Mouse (Mus musculus) limb, embryonic 10.5 days (tissue): ENCODE measurements around the gene Acot12. TPM values are rescaled to one million over a fixed set of nuclear protein-coding genes. Genes with fewer than 3 reads are reported as not detected.
A peak's percentile ranks its signal among the peaks of the same experiment; 100 is the strongest.
"Not testable (repeated sequence)": the region's sequence is repeated elsewhere in the genome, so short reads cannot be mapped to it uniquely, and the experiment has no call there.

ENCODE experiments used
- DNase-seq: peaks from one replicate; pipeline ENCODE4 v3.0.0-alpha.2; 2017; ENCODE audit warnings: low spot score
- H3K27ac ChIP-seq: fragments of 300-500 bp; sonication (generic); 2 replicates; pipeline ENCODE4 v1.5.1; 2016; ENCODE audit warnings: mild to moderate bottlenecking
- H3K27me3 ChIP-seq: fragments of 300-500 bp; sonication (generic); 2 replicates; pipeline ENCODE4 v1.6.1; 2016; ENCODE audit warnings: low read depth, mild to moderate bottlenecking; ENCODE audit not compliant: poor library complexity, severe bottlenecking
- H3K36me3 ChIP-seq: fragments of 300-500 bp; sonication (generic); 2 replicates; pipeline ENCODE4 v1.6.1; 2016; ENCODE audit warnings: mild to moderate bottlenecking, moderate library complexity
- H3K4me1 ChIP-seq: fragments of 300-500 bp; sonication (generic); 2 replicates; pipeline ENCODE4 v1.6.1; 2016
- H3K4me3 ChIP-seq: fragments of 300-500 bp; sonication (generic); 2 replicates; pipeline ENCODE4 v1.5.1; 2016; ENCODE audit warnings: mild to moderate bottlenecking, moderate library complexity
- H3K9me3 ChIP-seq: fragments of 300-500 bp; sonication (generic); replicated peaks from 2 replicates; pipeline ENCODE4 v1.6.1; 2016; ENCODE audit warnings: mild to moderate bottlenecking
- WGBS: fragments of 180-500 bp; shearing (Covaris S2); methylation state at CpG from one replicate; pipeline ENCODE4 v1.1.7; 2016; 5-methylcytosine and 5-hydroxymethylcytosine counted together
- polyA plus RNA-seq: library from polyadenylated mRNA; unstranded; fragments of >200 nt; fragmentation: Nextera tagmentation; extraction: Ambion mirVana; gene quantifications from 2 replicates; pipeline ENCODE4 v1.2.1, GENCODE M21; 2016

Gene Acot12
- polyA plus RNA-seq, 1 experiment from 2014 or later, result not detected

GRCm38 (mm10) chr13:91740851-91741250 is 461 bp upstream of the Acot12 start:
- H3K9me3 ChIP-seq, result no peaks in the 10 kb centered on the region
- peak overlapping the region; percentile 59 for H3K4me3 ChIP-seq
- no peaks in the 10 kb centered on the region for H3K36me3 ChIP-seq
- H3K27me3 ChIP-seq, result peaks cover 29% of the 10 kb centered on the region
- 73% methylated on average over 6 of the region's 6 CpGs for whole genome bisulfite sequencing
- H3K27ac ChIP-seq, result no peak overlapping the region
- peaks cover 7% of the 10 kb centered on the region for H3K4me1 ChIP-seq
- DNase-seq, result no peak

GRCm38 (mm10) chr13:91743180-91743579 is 1.9 kb downstream of the Acot12 start:
- no peak for DNase-seq
- Histone ChIP-seq H3K4me1 (peaks cover 7% of the 10 kb centered on the region), H3K9me3 (no peaks in the 10 kb centered on the region), H3K27ac (no peak overlapping the region), H3K27me3 (peaks cover 29% of the 10 kb centered on the region), H3K36me3 (no peaks in the 10 kb centered on the region), H3K4me3 (no peak overlapping the region)
- 91% methylated on average over 3 of the region's 3 CpGs for WGBS

- peaks cover 15% of the 10 kb centered on the region for H3K27me3 ChIP-seq
- no peak overlapping the region for H3K4me3 ChIP-seq
- DNase-seq, result no peak
- H3K9me3 ChIP-seq, result no peaks in the 10 kb centered on the region
- WGBS, result 88% methylated on average over 5 of the region's 5 CpGs
- H3K27ac ChIP-seq, result no peak overlapping the region
- H3K36me3 ChIP-seq, result no peaks in the 10 kb centered on the region
- H3K4me1 ChIP-seq, result peaks cover 2% of the 10 kb centered on the region
Measured at GRCm38 (mm10) chr13:91746470-91746869, 5.2 kb downstream of the Acot12 start.

GRCm38 (mm10) chr13:91748401-91748800 is 7.1 kb downstream of the Acot12 start:
- Histone ChIP-seq H3K27ac (no peak overlapping the region), H3K4me3 (no peak overlapping the region), H3K4me1 (no peaks in the 10 kb centered on the region), H3K27me3 (no peaks in the 10 kb centered on the region), H3K36me3 (no peaks in the 10 kb centered on the region), H3K9me3 (no peaks in the 10 kb centered on the region)
- 89% methylated on average over 2 of the region's 2 CpGs for WGBS
- DNase-seq, result no peak

- no peak for DNase-seq
- Histone ChIP-seq H3K27me3 (no peaks in the 10 kb centered on the region), H3K4me3 (no peak overlapping the region), H3K4me1 (no peaks in the 10 kb centered on the region), H3K9me3 (no peaks in the 10 kb centered on the region), H3K27ac (no peak overlapping the region), H3K36me3 (no peaks in the 10 kb centered on the region)
- 90% methylated on average over 4 of the region's 4 CpGs for WGBS
Measured at GRCm38 (mm10) chr13:91749981-91750380, 8.7 kb downstream of the Acot12 start.

GRCm38 (mm10) chr13:91753724-91754123 is 12.4 kb downstream of the Acot12 start:
- Histone ChIP-seq H3K9me3 (no peaks in the 10 kb centered on the region), H3K36me3 (no peaks in the 10 kb centered on the region), H3K27me3 (no peaks in the 10 kb centered on the region), H3K4me3 (no peak overlapping the region), H3K4me1 (no peaks in the 10 kb centered on the region), H3K27ac (no peak overlapping the region)
- WGBS, result 69% methylated on average over 4 of the region's 4 CpGs
- no peak for DNase-seq

- Histone ChIP-seq H3K4me3 (no peak overlapping the region), H3K9me3 (no peaks in the 10 kb centered on the region), H3K27me3 (no peaks in the 10 kb centered on the region), H3K27ac (no peak overlapping the region), H3K4me1 (no peaks in the 10 kb centered on the region), H3K36me3 (no peaks in the 10 kb centered on the region)
- no peak for DNase-seq
Measured at GRCm38 (mm10) chr13:91754762-91755161, 13.4 kb downstream of the Acot12 start.

GRCm38 (mm10) chr13:91756230-91756629 is 14.9 kb downstream of the Acot12 start:
- Histone ChIP-seq H3K27ac (no peak overlapping the region), H3K36me3 (no peaks in the 10 kb centered on the region), H3K4me1 (no peaks in the 10 kb centered on the region), H3K27me3 (no peaks in the 10 kb centered on the region), H3K4me3 (no peak overlapping the region), H3K9me3 (no peaks in the 10 kb centered on the region)
- DNase-seq, result no peak
- 98% methylated on average over 4 of the region's 4 CpGs for WGBS

- Histone ChIP-seq H3K27me3 (no peaks in the 10 kb centered on the region), H3K4me1 (no peaks in the 10 kb centered on the region), H3K36me3 (no peaks in the 10 kb centered on the region), H3K9me3 (no peaks in the 10 kb centered on the region), H3K27ac (no peak overlapping the region), H3K4me3 (no peak overlapping the region)
- no peak for DNase-seq
- 88% methylated on average over 7 of the region's 7 CpGs for WGBS
Measured at GRCm38 (mm10) chr13:91758316-91759048, 17.2 kb downstream of the Acot12 start.

- DNase-seq, result no peak
- H3K27me3 ChIP-seq, result no peaks in the 10 kb centered on the region
- H3K36me3 ChIP-seq, result no peaks in the 10 kb centered on the region
- no peak overlapping the region for H3K4me3 ChIP-seq
- no peaks in the 10 kb centered on the region for H3K9me3 ChIP-seq
- no peak overlapping the region for H3K27ac ChIP-seq
- 84% methylated on average over 8 of the region's 8 CpGs for WGBS
- no peaks in the 10 kb centered on the region for H3K4me1 ChIP-seq
Measured at GRCm38 (mm10) chr13:91759791-91760190, 18.5 kb downstream of the Acot12 start.

- Histone ChIP-seq H3K36me3 (no peaks in the 10 kb centered on the region), H3K27me3 (no peaks in the 10 kb centered on the region), H3K4me1 (no peaks in the 10 kb centered on the region), H3K27ac (no peak overlapping the region), H3K4me3 (no peak overlapping the region), H3K9me3 (no peaks in the 10 kb centered on the region)
- no peak for DNase-seq
- 93% methylated on average over 8 of the region's 8 CpGs for WGBS
Measured at GRCm38 (mm10) chr13:91760302-91761050, 19.2 kb downstream of the Acot12 start.

- Histone ChIP-seq H3K27me3 (no peaks in the 10 kb centered on the region), H3K27ac (no peak overlapping the region), H3K9me3 (no peaks in the 10 kb centered on the region), H3K4me3 (no peak overlapping the region), H3K4me1 (no peaks in the 10 kb centered on the region), H3K36me3 (no peaks in the 10 kb centered on the region)
- WGBS, result 91% methylated on average over 6 of the region's 6 CpGs
- DNase-seq, result no peak
Measured at GRCm38 (mm10) chr13:91761654-91762445, 20.5 kb downstream of the Acot12 start.

- H3K4me1 ChIP-seq, H3K27ac ChIP-seq, H3K9me3 ChIP-seq, DNase-seq, H3K36me3 ChIP-seq, H3K27me3 ChIP-seq, H3K4me3 ChIP-seq: not testable (repeated sequence)
- 89% methylated on average over 3 of the region's 3 CpGs for WGBS
Measured at GRCm38 (mm10) chr13:91763654-91764053, 22.3 kb downstream of the Acot12 start.
